Mouse (Mus musculus): ENCODE measurements around the gene Mgst3.

GRCm38 (mm10) chr1:167358731-167359130, 34.9 kb downstream of the Mgst3 start:
- TF ChIP-seq POLR2A (IDR thresholded peaks at IDR 0.05; ENCODE audit: low read depth, low read length) (no peak), CTCF (conservative IDR thresholded peaks at IDR 0.05; ENCODE audit: insufficient read depth, insufficient read length, low read depth, low read length) (no peak)

Data from kidney, adult 2 months (tissue).